Mouse (Mus musculus): ENCODE measurements around the gene Rapgef2. TPM values are rescaled to one million over a fixed set of nuclear protein-coding genes. Genes with fewer than 3 reads are reported as not detected.

Gene Rapgef2
- polyA plus RNA-seq, 1 experiment from 2014 or later: 2.4 TPM

- Histone ChIP-seq H3K4me3 (ENCODE audit: low read depth, low read length) (peak overlapping the region; percentile 31), H3K4me1 (replicated peaks; ENCODE audit: control insufficient read depth, insufficient read depth) (peaks cover 17% of the 10 kb centered on the region), H3K9me3 (ENCODE audit: control insufficient read depth, low read length) (no peaks in the 10 kb centered on the region), H3K4me2 (replicated peaks; ENCODE audit: low read depth) (peak overlapping the region; percentile 63), H3K27me3 (ENCODE audit: control insufficient read depth, insufficient read depth, low read length) (no peaks in the 10 kb centered on the region), H3K36me3 (ENCODE audit: control insufficient read depth, insufficient read depth, low read length) (no peaks in the 10 kb centered on the region), H3K27ac (replicated peaks) (peak overlapping the region; percentile 96), H3K9ac (ENCODE audit: low read length) (peak overlapping the region; percentile 48)
- DNase-seq (ENCODE audit: low spot score) (peak; percentile 85), ATAC-seq (ENCODE audit: low FRiP score, low TSS enrichment) (peak; percentile 97)
- TF ChIP-seq EP300 (optimal IDR thresholded peaks at IDR 0.05) (no peak), CTCF (IDR thresholded peaks at IDR 0.05; ENCODE audit: low read depth) (peak; percentile 56)
- 7% methylated on average over 24 of the region's 24 CpGs for WGBS
Measured at GRCm38 (mm10) chr3:79181248-79181991, 104.9 kb downstream of the Rapgef2 start.

GRCm38 (mm10) chr3:79180086-79180485 is 106.2 kb downstream of the Rapgef2 start:
- Histone ChIP-seq H3K9ac (ENCODE audit: low read length) (0 out of 2 replicates have a peak overlapping the region, but pooled peaks have one; percentile 28), H3K4me3 (ENCODE audit: low read depth, low read length) (peak overlapping the region; percentile 31; the same call in 1 of the 2 replicates), H3K27ac (replicated peaks) (peak overlapping the region; percentile 96; the same call in 1 of the 2 replicates), H3K9me3 (ENCODE audit: control insufficient read depth, low read length) (no peaks in the 10 kb centered on the region), H3K4me2 (replicated peaks; ENCODE audit: low read depth) (peak overlapping the region; percentile 63), H3K27me3 (ENCODE audit: control insufficient read depth, insufficient read depth, low read length) (no peaks in the 10 kb centered on the region), H3K36me3 (ENCODE audit: control insufficient read depth, insufficient read depth, low read length) (no peaks in the 10 kb centered on the region), H3K4me1 (replicated peaks; ENCODE audit: control insufficient read depth, insufficient read depth) (peaks cover 17% of the 10 kb centered on the region)
- ATAC-seq (ENCODE audit: low FRiP score, low TSS enrichment): no peak
- no peak for DNase-seq (ENCODE audit: low spot score)
- WGBS: 35% methylated on average over 8 of the region's 8 CpGs
- TF ChIP-seq EP300 (optimal IDR thresholded peaks at IDR 0.05) (no peak), CTCF (IDR thresholded peaks at IDR 0.05; ENCODE audit: low read depth) (no peak)

- 80% methylated on average over 2 of the region's 2 CpGs for WGBS
- Histone ChIP-seq H3K9me3 (ENCODE audit: control insufficient read depth, low read length) (no peaks in the 10 kb centered on the region), H3K4me1 (replicated peaks; ENCODE audit: control insufficient read depth, insufficient read depth) (peaks cover 17% of the 10 kb centered on the region), H3K4me3 (ENCODE audit: low read depth, low read length) (peak overlapping the region; percentile 31), H3K4me2 (replicated peaks; ENCODE audit: low read depth) (peak overlapping the region; percentile 63), H3K27ac (replicated peaks) (peak overlapping the region; percentile 96), H3K9ac (ENCODE audit: low read length) (no peak overlapping the region), H3K36me3 (ENCODE audit: control insufficient read depth, insufficient read depth, low read length) (no peaks in the 10 kb centered on the region), H3K27me3 (ENCODE audit: control insufficient read depth, insufficient read depth, low read length) (no peaks in the 10 kb centered on the region)
- TF ChIP-seq EP300 (optimal IDR thresholded peaks at IDR 0.05) (no peak), CTCF (IDR thresholded peaks at IDR 0.05; ENCODE audit: low read depth) (no peak)
- DNase-seq (ENCODE audit: low spot score) (no peak), ATAC-seq (ENCODE audit: low FRiP score, low TSS enrichment) (no peak)
Measured at GRCm38 (mm10) chr3:79179499-79180053, 106.7 kb downstream of the Rapgef2 start.

GRCm38 (mm10) chr3:79178708-79179107 is 107.6 kb downstream of the Rapgef2 start:
- Histone ChIP-seq H3K9ac (ENCODE audit: low read length) (no peak overlapping the region), H3K27ac (replicated peaks) (peak overlapping the region; percentile 71), H3K27me3 (ENCODE audit: control insufficient read depth, insufficient read depth, low read length) (no peaks in the 10 kb centered on the region), H3K36me3 (ENCODE audit: control insufficient read depth, insufficient read depth, low read length) (no peaks in the 10 kb centered on the region), H3K9me3 (ENCODE audit: control insufficient read depth, low read length) (no peaks in the 10 kb centered on the region), H3K4me1 (replicated peaks; ENCODE audit: control insufficient read depth, insufficient read depth) (peaks cover 17% of the 10 kb centered on the region), H3K4me2 (replicated peaks; ENCODE audit: low read depth) (peak overlapping the region; percentile 63), H3K4me3 (ENCODE audit: low read depth, low read length) (0 out of 2 replicates have a peak overlapping the region, but pooled peaks have one; percentile 31)
- DNase-seq (ENCODE audit: low spot score) (no peak), ATAC-seq (ENCODE audit: low FRiP score, low TSS enrichment) (no peak)
- no peak for TF ChIP-seq CTCF (IDR thresholded peaks at IDR 0.05; ENCODE audit: low read depth)
- TF ChIP-seq EP300 (optimal IDR thresholded peaks at IDR 0.05): no peak
- WGBS: 23% methylated on average over 3 of the region's 3 CpGs

- Histone ChIP-seq H3K4me1 (replicated peaks; ENCODE audit: control insufficient read depth, insufficient read depth) (peaks cover 17% of the 10 kb centered on the region), H3K9ac (ENCODE audit: low read length) (no peak overlapping the region), H3K4me3 (ENCODE audit: low read depth, low read length) (0 out of 2 replicates have a peak overlapping the region, but pooled peaks have one; percentile 12), H3K27ac (replicated peaks) (peak overlapping the region; percentile 71), H3K4me2 (replicated peaks; ENCODE audit: low read depth) (no peak overlapping the region; the same call in 1 of the 2 replicates), H3K9me3 (ENCODE audit: control insufficient read depth, low read length) (no peaks in the 10 kb centered on the region), H3K27me3 (ENCODE audit: control insufficient read depth, insufficient read depth, low read length) (no peaks in the 10 kb centered on the region), H3K36me3 (ENCODE audit: control insufficient read depth, insufficient read depth, low read length) (no peaks in the 10 kb centered on the region; the same call in 1 of the 2 replicates)
- no peak for ATAC-seq (ENCODE audit: low FRiP score, low TSS enrichment)
- no peak for DNase-seq (ENCODE audit: low spot score)
- 45% methylated on average over 6 of the region's 6 CpGs for WGBS
- no peak for TF ChIP-seq EP300 (optimal IDR thresholded peaks at IDR 0.05)
- TF ChIP-seq CTCF (IDR thresholded peaks at IDR 0.05; ENCODE audit: low read depth): no peak
Measured at GRCm38 (mm10) chr3:79178070-79178469, 108.2 kb downstream of the Rapgef2 start.

Data from stomach, postnatal 0 days (tissue).